Mouse (Mus musculus) forebrain, embryonic 11.5 days (tissue): Measurements from ENCODE around the gene Prodh2. TPM values are rescaled to one million over a fixed set of nuclear protein-coding genes. Genes with fewer than 3 reads are reported as not detected.
"Not testable (repeated sequence)": the region's sequence is repeated elsewhere in the genome, so short reads cannot be mapped to it uniquely, and the experiment has no call there.

Experiments used
- ATAC-seq: fragments of 200-750 bp; cut with Nextera tagmentation; replicated peaks from 2 replicates; pipeline ENCODE4 v1.8.0; 2017; ENCODE audit warnings: moderate TSS enrichment; ENCODE audit not compliant: low FRiP score
- DNase-seq: peaks from one replicate; pipeline ENCODE4 v3.0.0-alpha.2; 2017; ENCODE audit warnings: low spot score
- H3K27ac ChIP-seq: fragments of 300-500 bp; sonication (generic); 2 replicates; pipeline ENCODE4 v1.5.1; 2014; ENCODE audit warnings: low read depth, low read length
- H3K27me3 ChIP-seq: fragments of 300-500 bp; sonication (generic); 2 replicates; pipeline ENCODE4 v1.6.1; 2014; ENCODE audit warnings: mild to moderate bottlenecking, low read length, mixed read lengths; ENCODE audit not compliant: control insufficient read depth, insufficient read depth
- H3K36me3 ChIP-seq: fragments of 300-500 bp; sonication (generic); 2 replicates; pipeline ENCODE4 v1.6.1; 2014; ENCODE audit warnings: mild to moderate bottlenecking, low read length, moderate library complexity, mixed read lengths; ENCODE audit not compliant: control insufficient read depth, insufficient read depth
- H3K4me1 ChIP-seq: fragments of 300-500 bp; sonication (generic); replicated peaks from 2 replicates; pipeline ENCODE4 v1.6.1; 2014; ENCODE audit warnings: low read length, mixed read lengths; ENCODE audit not compliant: control insufficient read depth, insufficient read depth
- H3K4me2 ChIP-seq: fragments of 300-500 bp; sonication (generic); 2 replicates; pipeline ENCODE4 v1.6.1; 2014; ENCODE audit warnings: low read depth, mild to moderate bottlenecking, low read length, moderate library complexity, mixed read lengths; ENCODE audit not compliant: severe bottlenecking
- H3K4me3 ChIP-seq: fragments of 300-500 bp; sonication (generic); 2 replicates; pipeline ENCODE4 v1.5.1; 2014; ENCODE audit warnings: low read depth, low read length
- H3K9ac ChIP-seq: fragments of 300-500 bp; sonication (generic); 2 replicates; pipeline ENCODE4 v1.6.1; 2014; ENCODE audit warnings: low read length
- H3K9me3 ChIP-seq: fragments of 300-500 bp; sonication (generic); 2 replicates; pipeline ENCODE4 v1.6.1; 2016; ENCODE audit warnings: low read length, mixed read lengths; ENCODE audit not compliant: control insufficient read depth
- WGBS: fragments of 180-500 bp; shearing (Covaris S2); extraction: QIAGEN DNeasy Blood & Tissue Kit; methylation state at CpG from one replicate; pipeline ENCODE4 v1.1.7; 2014; 5-methylcytosine and 5-hydroxymethylcytosine counted together
- polyA plus RNA-seq: library from polyadenylated mRNA; unstranded; fragments of >200 nt; fragmentation: Nextera tagmentation; extraction: Ambion mirVana; gene quantifications from 2 replicates; pipeline ENCODE4 v1.2.1, GENCODE M21; 2014

Gene Prodh2
- polyA plus RNA-seq, 1 experiment from 2014 or later: not detected

GRCm38 (mm10) chr7:30501159-30501558 lies 7.7 kb downstream of the Prodh2 start:
- not testable (repeated sequence) for H3K27ac ChIP-seq, H3K9ac ChIP-seq, H3K36me3 ChIP-seq, H3K4me2 ChIP-seq, H3K4me3 ChIP-seq, ATAC-seq, H3K4me1 ChIP-seq, H3K9me3 ChIP-seq, DNase-seq, H3K27me3 ChIP-seq
- 70% methylated on average over 5 of the region's 5 CpGs for WGBS

GRCm38 (mm10) chr7:30508061-30508460 lies 14.6 kb downstream of the Prodh2 start:
- H3K36me3 ChIP-seq: no peaks in the 10 kb centered on the region
- DNase-seq (no peak), ATAC-seq (no peak)
- no peak overlapping the region for H3K4me3 ChIP-seq
- H3K27ac ChIP-seq: no peak overlapping the region
- H3K4me2 ChIP-seq: no peak overlapping the region
- no peaks in the 10 kb centered on the region for H3K27me3 ChIP-seq
- H3K9ac ChIP-seq: no peak overlapping the region
- WGBS: 75% methylated on average over 4 of the region's 4 CpGs
- H3K9me3 ChIP-seq: no peaks in the 10 kb centered on the region
- no peaks in the 10 kb centered on the region for H3K4me1 ChIP-seq

- no peak overlapping the region for H3K27ac ChIP-seq
- H3K9ac ChIP-seq: no peak overlapping the region
- H3K4me3 ChIP-seq: no peak overlapping the region
- DNase-seq (no peak), ATAC-seq (no peak)
- no peak overlapping the region for H3K4me2 ChIP-seq
- 56% methylated on average over 24 of the region's 24 CpGs for whole genome bisulfite sequencing
- no peaks in the 10 kb centered on the region for H3K36me3 ChIP-seq
- H3K4me1 ChIP-seq: no peaks in the 10 kb centered on the region
- no peaks in the 10 kb centered on the region for H3K9me3 ChIP-seq
- H3K27me3 ChIP-seq: no peaks in the 10 kb centered on the region
These were observed 21.8 kb downstream of the Prodh2 start for GRCm38 (mm10) chr7:30515003-30515760.

GRCm38 (mm10) chr7:30518325-30518724 lies 24.9 kb downstream of the Prodh2 start:
- no peaks in the 10 kb centered on the region for H3K27me3 ChIP-seq
- no peak overlapping the region for H3K4me3 ChIP-seq
- no peak for ATAC-seq
- no peaks in the 10 kb centered on the region for H3K4me1 ChIP-seq
- H3K27ac ChIP-seq: no peak overlapping the region
- DNase-seq: no peak
- peaks cover 3% of the 10 kb centered on the region; the same call in 1 of the 2 replicates for H3K36me3 ChIP-seq
- WGBS: 39% methylated on average over 8 of the region's 8 CpGs
- H3K9me3 ChIP-seq: no peaks in the 10 kb centered on the region
- H3K4me2 ChIP-seq: no peak overlapping the region
- H3K9ac ChIP-seq: no peak overlapping the region

GRCm38 (mm10) chr7:30520396-30520795 lies 27.0 kb downstream of the Prodh2 start:
- no peaks in the 10 kb centered on the region for H3K27me3 ChIP-seq
- H3K36me3 ChIP-seq: peaks cover 3% of the 10 kb centered on the region; the same call in 1 of the 2 replicates
- no peak overlapping the region for H3K4me2 ChIP-seq
- WGBS: 60% methylated on average over 4 of the region's 4 CpGs
- H3K4me1 ChIP-seq: no peaks in the 10 kb centered on the region
- no peaks in the 10 kb centered on the region for H3K9me3 ChIP-seq
- H3K4me3 ChIP-seq: no peak overlapping the region
- DNase-seq (no peak), ATAC-seq (peak; percentile 37; the same call in 1 of the 2 replicates)
- H3K9ac ChIP-seq: no peak overlapping the region
- no peak overlapping the region for H3K27ac ChIP-seq

- ATAC-seq (no peak), DNase-seq (no peak)
- H3K9me3 ChIP-seq: no peaks in the 10 kb centered on the region
- no peak overlapping the region for H3K27ac ChIP-seq
- H3K9ac ChIP-seq: no peak overlapping the region
- WGBS: 74% methylated on average over 5 of the region's 5 CpGs
- H3K4me1 ChIP-seq: no peaks in the 10 kb centered on the region
- H3K36me3 ChIP-seq: peaks cover 3% of the 10 kb centered on the region; the same call in 1 of the 2 replicates
- no peaks in the 10 kb centered on the region for H3K27me3 ChIP-seq
- no peak overlapping the region for H3K4me2 ChIP-seq
- H3K4me3 ChIP-seq: no peak overlapping the region
These were observed 27.4 kb downstream of the Prodh2 start for GRCm38 (mm10) chr7:30520856-30521255.

GRCm38 (mm10) chr7:30522871-30523270 lies 29.4 kb downstream of the Prodh2 start:
- Histone ChIP-seq H3K27ac (no peak overlapping the region), H3K9me3 (no peaks in the 10 kb centered on the region), H3K27me3 (no peaks in the 10 kb centered on the region), H3K9ac (no peak overlapping the region), H3K4me3 (no peak overlapping the region), H3K4me1 (no peaks in the 10 kb centered on the region; the same call in 1 of the 2 replicates), H3K4me2 (no peak overlapping the region), H3K36me3 (peaks cover 3% of the 10 kb centered on the region; the same call in 1 of the 2 replicates)
- WGBS: 84% methylated on average over 10 of the region's 10 CpGs
- no peak for DNase-seq
- no peak for ATAC-seq

- Histone ChIP-seq H3K4me1 (no peaks in the 10 kb centered on the region; the same call in 1 of the 2 replicates), H3K36me3 (peaks cover 11% of the 10 kb centered on the region), H3K9me3 (no peaks in the 10 kb centered on the region), H3K27me3 (no peaks in the 10 kb centered on the region), H3K4me2 (no peak overlapping the region), H3K27ac (no peak overlapping the region), H3K4me3 (no peak overlapping the region), H3K9ac (no peak overlapping the region)
- WGBS: 87% methylated on average over 6 of the region's 6 CpGs
- DNase-seq: no peak
- no peak for ATAC-seq
These were observed 31.1 kb downstream of the Prodh2 start for GRCm38 (mm10) chr7:30524487-30524886.

- DNase-seq (no peak), ATAC-seq (no peak)
- no peaks in the 10 kb centered on the region; the same call in 1 of the 2 replicates for H3K4me1 ChIP-seq
- WGBS: 34% methylated on average over 10 of the region's 10 CpGs
- no peak overlapping the region for H3K4me2 ChIP-seq
- no peaks in the 10 kb centered on the region for H3K9me3 ChIP-seq
- H3K27ac ChIP-seq: no peak overlapping the region
- H3K36me3 ChIP-seq: peaks cover 16% of the 10 kb centered on the region
- no peaks in the 10 kb centered on the region for H3K27me3 ChIP-seq
- no peak overlapping the region for H3K9ac ChIP-seq
- H3K4me3 ChIP-seq: no peak overlapping the region
These were observed 32.5 kb downstream of the Prodh2 start for GRCm38 (mm10) chr7:30525954-30526353.
